Mouse (Mus musculus) layer of hippocampus, postnatal 14 days (tissue): ENCODE measurements around the gene Slc27a1. TPM values are rescaled to one million over a fixed set of nuclear protein-coding genes. Genes with fewer than 3 reads are reported as not detected.

Experiments used
- DNase-seq, 2 experiments: peaks; one replicate each; pipeline ENCODE4 v3.0.0; 2021 to 2022; ENCODE audit warnings: low spot score in 2 of 2, mixed read lengths in 1 of 2
- total RNA-seq, 2 experiments: library from RNA; stranded (reverse); gene quantifications; 2 replicates each; pipeline ENCODE4 v1.2.3; 2021

The Slc27a1 gene
- total RNA-seq, 2 experiments from 2014 or later = 90.9 to 101 TPM

GRCm38 (mm10) chr8:71579009-71579408, 10.3 kb downstream of the Slc27a1 start:
- no peak for DNase-seq

GRCm38 (mm10) chr8:71579476-71579875, 10.8 kb downstream of the Slc27a1 start:
- DNase-seq = no peak

GRCm38 (mm10) chr8:71580201-71580600, 11.5 kb downstream of the Slc27a1 start:
- DNase-seq = no peak

- peak in 1 of 2 experiments; percentile 50 for DNase-seq
Measured at GRCm38 (mm10) chr8:71586891-71587290, 18.2 kb downstream of the Slc27a1 start.

GRCm38 (mm10) chr8:71588762-71589161, 20.1 kb downstream of the Slc27a1 start:
- DNase-seq = no peak

- no peak for DNase-seq
Measured at GRCm38 (mm10) chr8:71591017-71591416, 22.3 kb downstream of the Slc27a1 start.

GRCm38 (mm10) chr8:71591471-71592373, 23.0 kb downstream of the Slc27a1 start, which contains the start of gene Pgls:
Pgls (plus strand) TSS chr8:71592176.
- peak; percentile 95 to 98 for DNase-seq

- DNase-seq = peak in 1 of 2 experiments; percentile 82
Measured at GRCm38 (mm10) chr8:71592374-71593170, 23.9 kb downstream of the Slc27a1 start.

GRCm38 (mm10) chr8:71593556-71594323, 25.1 kb downstream of the Slc27a1 start:
- no peak for DNase-seq

GRCm38 (mm10) chr8:71594324-71594722, 25.6 kb downstream of the Slc27a1 start:
- no peak for DNase-seq

- peak; percentile 89 to 90 for DNase-seq
Measured at GRCm38 (mm10) chr8:71595862-71596261, 27.2 kb downstream of the Slc27a1 start.

GRCm38 (mm10) chr8:71596384-71596783, 27.7 kb downstream of the Slc27a1 start:
- DNase-seq = no peak

GRCm38 (mm10) chr8:71596798-71597197, 28.1 kb downstream of the Slc27a1 start:
- no peak for DNase-seq

- DNase-seq = no peak
Measured at GRCm38 (mm10) chr8:71597451-71597850, 28.8 kb downstream of the Slc27a1 start, which contains the start of gene Fam129c. Fam129c (plus strand) TSS chr8:71597648.

- no peak for DNase-seq
Measured at GRCm38 (mm10) chr8:71598375-71598774, 29.7 kb downstream of the Slc27a1 start.

- DNase-seq = no peak
Measured at GRCm38 (mm10) chr8:71598841-71599240, 30.2 kb downstream of the Slc27a1 start.

- no peak for DNase-seq
Measured at GRCm38 (mm10) chr8:71601939-71602665, 33.4 kb downstream of the Slc27a1 start.

- DNase-seq = no peak
Measured at GRCm38 (mm10) chr8:71602666-71603334, 34.1 kb downstream of the Slc27a1 start.

GRCm38 (mm10) chr8:71604021-71604420, 35.3 kb downstream of the Slc27a1 start:
- no peak for DNase-seq
